Mouse (Mus musculus) ES-E14 (cell line): ENCODE data around the gene Slc1a2.

Experiments used
- CHD2 ChIP-seq: IDR thresholded peaks from 2 replicates; pipeline ENCODE4 v1.6.1; 2014; ENCODE audit warnings: mild to moderate bottlenecking, low read depth, low read length, inconsistent platforms
- HCFC1 ChIP-seq: IDR thresholded peaks from 2 replicates; pipeline ENCODE4 v1.6.1; 2012; ENCODE audit warnings: low read length, inconsistent platforms, borderline replicate concordance; ENCODE audit not compliant: insufficient read depth
- MAFK ChIP-seq: IDR thresholded peaks from 2 replicates; pipeline ENCODE4 v1.6.1; 2014; ENCODE audit warnings: mild to moderate bottlenecking, low read depth, low read length, inconsistent platforms; ENCODE audit not compliant: insufficient read depth
- ZC3H11A ChIP-seq: IDR thresholded peaks from 2 replicates; pipeline ENCODE4 v1.6.1; 2012; ENCODE audit warnings: low read depth, mild to moderate bottlenecking, inconsistent platforms, low read length, borderline replicate concordance
- ZNF384 ChIP-seq: IDR thresholded peaks from 2 replicates; pipeline ENCODE4 v1.6.1; 2012; ENCODE audit warnings: low read depth, low read length, inconsistent platforms

DNA sequence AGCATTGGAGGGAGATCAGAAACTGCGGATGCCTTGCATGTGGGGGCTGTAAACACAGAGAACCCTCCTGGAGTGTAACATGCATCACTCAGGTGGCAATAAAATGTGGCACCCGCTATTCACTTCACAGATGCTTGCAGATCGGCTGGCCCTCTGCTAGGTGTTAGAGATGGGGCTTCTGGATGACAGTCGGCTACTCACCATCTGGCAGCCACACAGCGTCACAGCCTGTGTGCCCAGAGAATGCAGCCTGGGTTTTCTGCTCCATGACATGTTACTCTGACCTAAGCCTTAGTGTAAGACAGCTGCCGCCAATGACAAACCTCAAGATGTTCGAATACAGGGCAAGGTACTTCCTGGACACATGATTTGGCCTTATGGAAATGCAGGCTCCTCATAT, 22.9 kb downstream of the Slc1a2 start:
- no peak for TF ChIP-seq HCFC1
- no peak for TF ChIP-seq ZC3H11A
- no peak for TF ChIP-seq MAFK
- TF ChIP-seq CHD2, result no peak
- TF ChIP-seq ZNF384, result no peak
